Mouse (Mus musculus) stomach, postnatal 0 days (tissue): Measurements from ENCODE around the gene Med1.
A peak's percentile ranks its signal among the peaks of the same experiment; 100 is the strongest.

Experiments
- CTCF ChIP-seq: IDR thresholded peaks from 2 replicates; pipeline ENCODE4 v1.5.1; 2016; ENCODE audit warnings: antibody characterized with exemption, low read depth, mild to moderate bottlenecking, moderate library complexity
- EP300 ChIP-seq: optimal IDR thresholded peaks from 2 replicates; pipeline ENCODE3; 2016; ENCODE audit warnings: antibody characterized with exemption

DNA sequence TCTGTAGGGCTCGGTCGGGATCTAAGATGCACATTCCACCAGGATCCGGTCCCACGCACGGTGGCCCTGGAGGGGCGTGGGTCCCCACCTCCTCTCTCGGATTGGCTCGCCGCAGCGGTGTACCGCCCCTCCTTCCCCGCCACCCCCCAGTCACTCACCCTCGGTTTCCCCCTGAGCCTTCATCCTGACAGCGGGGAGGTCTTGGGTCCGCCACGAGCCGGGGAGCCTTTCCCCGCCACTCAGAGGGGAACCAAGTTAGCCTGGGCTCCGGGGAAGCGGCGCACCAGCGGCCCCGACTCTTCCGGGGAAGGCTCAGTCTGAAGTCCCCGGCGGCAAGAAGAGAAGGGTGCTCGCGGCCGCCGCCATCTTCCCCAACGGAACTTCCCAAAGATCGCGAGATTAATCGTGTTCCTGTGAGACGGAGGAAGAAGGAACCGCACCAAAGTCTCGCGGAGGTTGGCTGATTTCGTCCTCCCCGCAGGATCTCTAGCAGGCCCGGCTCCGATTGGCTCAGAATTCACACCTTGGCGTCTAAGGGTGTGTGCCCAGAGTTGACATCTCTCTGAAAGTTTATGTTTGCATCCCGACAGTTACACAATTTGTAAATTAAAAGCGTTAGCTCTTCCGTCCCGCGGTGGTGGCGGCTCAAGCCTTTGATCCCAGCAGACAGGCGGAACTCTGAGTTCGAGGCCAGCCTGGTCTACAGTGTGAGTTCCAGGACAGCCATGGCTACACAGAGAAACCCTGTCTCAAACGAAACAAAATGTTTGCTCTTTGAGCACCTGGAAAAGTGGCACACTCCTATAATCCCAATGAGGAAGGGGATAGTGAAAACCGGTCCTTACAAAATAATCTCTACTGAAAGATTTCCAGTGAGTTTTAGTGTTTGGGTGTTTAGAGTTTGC, at the start of gene Med1:
- TF ChIP-seq CTCF, result no peak
- TF ChIP-seq EP300, result peak; percentile 97
